Mouse (Mus musculus) frontal cortex, adult (tissue): ENCODE measurements around the gene Ccser1.
"Not testable (repeated sequence)": the region's sequence is repeated elsewhere in the genome, so short reads cannot be mapped to it uniquely, and the experiment has no call there.

ENCODE experiments used
- ATAC-seq: cut with Nextera tagmentation; 2 replicates; pipeline ENCODE4 v1.9.2; 2017; ENCODE audit warnings: mild to moderate bottlenecking, moderate library complexity, mixed read lengths; ENCODE audit not compliant: low TSS enrichment

The Ccser1 gene

GRCm38 (mm10) chr6:61223563-61223962 is 43.4 kb downstream of the Ccser1 start:
- ATAC-seq = no peak

- no peak for ATAC-seq
Measured at GRCm38 (mm10) chr6:61225302-61225701, 45.2 kb downstream of the Ccser1 start.

- ATAC-seq = no peak
Measured at GRCm38 (mm10) chr6:61230058-61230718, 50.1 kb downstream of the Ccser1 start.

DNA sequence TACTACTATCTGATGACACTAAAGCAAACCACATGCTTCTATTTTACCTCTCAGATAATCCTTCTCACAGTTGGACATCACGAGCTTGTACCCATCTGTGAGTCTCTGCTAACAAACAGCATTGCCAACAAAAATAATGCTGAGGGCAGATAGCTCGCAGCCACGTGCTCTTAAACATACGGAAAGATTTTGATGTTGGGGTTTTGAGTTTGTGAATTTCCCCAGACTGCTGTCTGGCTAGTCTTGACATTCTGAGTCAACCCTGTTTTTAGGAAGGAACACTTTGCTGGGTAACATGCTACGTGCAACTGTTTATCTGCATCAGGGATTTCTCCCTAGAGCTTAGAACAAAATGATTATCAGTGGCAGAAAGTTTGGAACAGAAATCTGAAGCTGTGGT is 52.9 kb downstream of the Ccser1 start:
- no peak for ATAC-seq

- ATAC-seq = peak; percentile 38; the same call in 1 of the 2 replicates
Measured at GRCm38 (mm10) chr6:61233548-61234187, 53.5 kb downstream of the Ccser1 start.

- peak; percentile 27; the same call in 1 of the 2 replicates for ATAC-seq
Measured at GRCm38 (mm10) chr6:61240618-61241017, 60.5 kb downstream of the Ccser1 start.

DNA sequence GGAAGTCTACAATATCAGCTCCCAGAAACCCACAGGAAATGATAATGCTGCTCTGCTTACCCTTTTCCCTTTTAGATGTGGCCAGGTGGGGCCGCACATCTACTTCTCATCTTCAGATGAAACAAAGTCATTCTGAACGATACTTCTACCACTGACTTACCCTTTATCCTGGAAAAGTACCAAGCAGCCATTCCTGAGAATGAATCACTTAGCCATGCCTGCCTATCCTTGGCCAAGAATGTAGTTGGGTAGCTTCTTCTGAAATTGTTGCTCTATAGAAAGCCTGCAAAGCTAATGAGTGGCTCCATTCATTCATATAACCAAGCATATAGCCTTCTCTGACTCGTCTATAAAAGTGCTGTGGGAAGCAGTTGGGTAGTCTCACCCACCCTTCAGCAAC is 62.4 kb downstream of the Ccser1 start:
- no peak for ATAC-seq

- ATAC-seq = no peak
Measured at GRCm38 (mm10) chr6:61246523-61246922, 66.4 kb downstream of the Ccser1 start.

- no peak for ATAC-seq
Measured at GRCm38 (mm10) chr6:61247842-61248472, 67.8 kb downstream of the Ccser1 start.

DNA sequence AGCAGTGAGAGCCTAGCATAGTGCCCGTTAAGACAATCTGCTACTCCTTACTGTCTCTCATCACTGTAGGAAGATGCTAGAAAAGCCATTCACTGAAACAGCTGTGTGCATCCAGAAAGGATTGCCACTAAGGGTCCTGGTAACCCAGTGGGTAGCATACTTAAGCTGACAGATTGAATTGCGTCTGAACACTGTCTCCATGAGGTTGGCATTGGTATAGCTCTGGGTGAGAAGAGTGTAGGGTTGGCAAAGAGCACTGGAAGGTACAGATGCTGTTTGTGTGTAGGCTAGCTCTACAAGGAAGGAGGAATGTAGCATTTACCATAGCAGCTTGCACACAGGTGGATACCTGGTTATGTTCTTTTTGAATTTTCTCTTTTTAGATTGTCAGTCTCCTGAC is 68.6 kb downstream of the Ccser1 start:
- peak; percentile 48; the same call in 1 of the 2 replicates for ATAC-seq

DNA sequence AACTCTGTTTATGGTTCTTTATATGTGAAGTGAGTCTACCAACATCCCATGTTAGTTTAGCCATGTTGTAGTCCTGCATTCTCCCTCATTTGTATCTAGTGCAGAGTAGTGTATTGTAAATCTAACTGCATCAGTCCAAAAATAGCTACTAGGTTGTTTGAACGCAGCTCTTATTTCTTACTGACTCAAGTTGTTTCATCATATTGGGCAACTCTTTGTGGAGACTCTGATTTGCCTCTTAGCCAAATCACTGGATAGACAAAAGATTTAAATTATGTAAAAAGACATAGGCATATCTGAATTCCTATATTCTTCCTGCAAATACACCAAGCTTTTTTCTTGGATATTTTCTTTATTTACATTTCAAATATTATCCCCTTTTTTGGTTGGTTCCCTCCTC is 71.1 kb downstream of the Ccser1 start:
- no peak for ATAC-seq

DNA sequence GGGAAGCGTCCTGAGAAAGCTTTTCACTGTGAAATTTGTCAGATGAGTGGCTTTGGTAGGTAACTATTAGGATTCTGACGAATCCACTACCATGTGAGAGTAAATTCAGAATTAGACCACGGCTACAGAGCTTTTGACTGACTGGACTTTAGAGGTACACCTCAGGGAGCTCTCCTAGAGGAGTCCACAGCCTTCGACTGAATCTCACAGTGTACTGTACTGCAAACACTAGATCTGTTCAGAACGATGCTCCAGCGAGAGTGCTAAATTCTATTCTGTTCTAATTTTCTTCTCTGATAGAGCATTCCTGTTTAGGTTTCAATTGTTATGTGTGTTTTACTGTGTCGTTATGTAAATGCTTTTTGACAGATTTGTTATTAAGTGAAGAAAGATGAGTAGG is 72.8 kb downstream of the Ccser1 start:
- peak; percentile 79 for ATAC-seq

DNA sequence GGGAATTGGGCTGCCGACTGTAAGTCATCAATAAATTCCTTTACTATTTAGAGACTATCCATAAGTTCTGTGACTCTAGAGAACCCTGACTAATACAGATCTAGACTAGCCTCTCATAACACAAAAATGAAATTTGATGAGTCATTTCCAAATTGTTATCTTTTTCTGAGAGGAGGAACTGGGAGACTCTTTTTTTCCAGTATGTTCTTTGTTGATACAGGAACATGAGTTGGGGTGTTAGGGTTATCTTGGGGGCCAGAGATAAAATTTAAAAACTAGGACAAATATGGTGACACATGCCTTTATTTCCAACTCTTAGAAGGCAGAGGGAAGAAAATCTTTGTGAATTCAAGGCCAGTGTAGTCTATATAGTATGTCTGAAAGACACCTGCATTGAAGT is 75.8 kb downstream of the Ccser1 start:
- ATAC-seq = not testable (repeated sequence)

- no peak for ATAC-seq
Measured at GRCm38 (mm10) chr6:61258847-61259634, 78.9 kb downstream of the Ccser1 start.

DNA sequence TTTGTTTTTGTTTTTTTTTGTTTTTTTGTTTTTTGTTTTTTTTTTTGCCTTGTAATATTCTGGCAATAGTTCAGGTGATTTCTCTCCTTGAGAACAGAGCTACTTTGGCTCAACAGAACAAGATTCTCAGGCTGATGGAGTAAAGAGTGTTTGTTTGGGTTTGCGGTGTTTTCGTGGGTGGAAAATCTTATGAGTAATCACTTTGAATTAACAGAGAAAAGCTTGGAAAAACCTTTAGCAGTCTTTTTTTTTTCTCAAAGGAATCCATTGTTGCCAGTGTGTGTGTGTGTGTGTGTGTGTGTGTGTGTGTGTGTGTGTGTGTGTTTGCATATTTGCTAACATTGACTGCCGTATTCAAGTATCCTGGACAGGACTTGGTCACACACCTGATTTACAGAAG is 81.3 kb downstream of the Ccser1 start:
- no peak for ATAC-seq

GRCm38 (mm10) chr6:61262448-61262847 is 82.3 kb downstream of the Ccser1 start:
- ATAC-seq = no peak

- no peak for ATAC-seq
Measured at GRCm38 (mm10) chr6:61263291-61263690, 83.2 kb downstream of the Ccser1 start.

GRCm38 (mm10) chr6:61271033-61271432 is 90.9 kb downstream of the Ccser1 start:
- no peak for ATAC-seq

DNA sequence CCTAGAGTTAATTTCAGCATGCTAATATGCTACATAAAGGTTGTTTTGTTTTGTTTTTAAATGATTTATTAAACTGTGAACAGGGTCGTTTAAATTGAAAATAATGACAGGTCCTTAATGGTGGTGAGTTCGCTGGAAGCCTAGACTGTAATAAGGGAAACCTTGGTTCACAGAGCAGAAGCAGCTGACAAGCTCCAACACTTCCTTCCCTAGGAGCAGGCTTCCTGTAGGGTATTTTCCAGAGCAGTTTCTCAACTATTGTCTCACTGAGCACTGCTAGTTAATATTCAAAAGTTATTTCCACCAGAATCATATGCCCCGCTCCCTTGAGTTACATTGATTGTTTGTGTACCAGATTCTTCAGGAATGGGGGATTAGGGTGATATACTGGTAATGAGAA is 93.3 kb downstream of the Ccser1 start:
- ATAC-seq = no peak

DNA sequence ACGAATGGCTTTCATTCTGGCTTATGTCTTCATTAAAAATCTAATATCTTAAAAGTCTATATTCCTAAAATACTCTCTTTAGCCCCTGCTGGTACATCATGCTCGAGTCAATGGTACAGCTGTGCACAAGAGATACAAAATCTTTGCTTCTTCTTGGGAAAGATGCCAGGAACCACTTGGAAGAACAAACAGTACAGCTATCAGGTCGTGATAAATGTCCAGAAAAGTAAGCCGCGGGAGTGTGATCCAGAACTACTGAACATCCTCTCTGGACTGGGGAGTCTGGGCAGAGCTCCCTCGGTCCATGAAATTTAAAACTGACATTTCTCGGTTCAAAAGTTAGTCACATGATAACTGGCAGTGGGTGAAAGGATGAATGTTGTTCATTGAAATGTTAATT is 99.4 kb downstream of the Ccser1 start:
- no peak for ATAC-seq

- ATAC-seq = no peak
Measured at GRCm38 (mm10) chr6:61292927-61293326, 112.8 kb downstream of the Ccser1 start.

DNA sequence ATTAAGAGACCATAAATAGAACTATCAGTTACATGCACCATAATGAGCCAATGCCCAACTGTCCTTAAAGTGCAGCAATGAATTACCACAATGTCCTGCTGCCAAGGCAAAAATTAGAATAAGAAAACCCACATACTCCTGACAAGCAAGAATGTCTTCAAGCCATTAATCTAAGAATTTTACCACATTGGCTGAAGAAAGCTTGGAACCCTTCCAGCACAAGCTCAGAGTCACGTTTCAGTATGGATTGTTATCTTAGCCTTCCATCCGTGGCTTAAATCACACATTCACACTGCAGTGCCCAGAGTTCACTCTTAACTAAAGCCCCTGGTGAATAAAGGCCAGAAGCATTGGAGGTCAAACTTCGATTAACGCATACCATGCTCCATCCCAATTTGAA is 115.4 kb downstream of the Ccser1 start:
- ATAC-seq = no peak
